ENCODE assay signal across 11 mouse cellular contexts in the genomic region with DNA sequence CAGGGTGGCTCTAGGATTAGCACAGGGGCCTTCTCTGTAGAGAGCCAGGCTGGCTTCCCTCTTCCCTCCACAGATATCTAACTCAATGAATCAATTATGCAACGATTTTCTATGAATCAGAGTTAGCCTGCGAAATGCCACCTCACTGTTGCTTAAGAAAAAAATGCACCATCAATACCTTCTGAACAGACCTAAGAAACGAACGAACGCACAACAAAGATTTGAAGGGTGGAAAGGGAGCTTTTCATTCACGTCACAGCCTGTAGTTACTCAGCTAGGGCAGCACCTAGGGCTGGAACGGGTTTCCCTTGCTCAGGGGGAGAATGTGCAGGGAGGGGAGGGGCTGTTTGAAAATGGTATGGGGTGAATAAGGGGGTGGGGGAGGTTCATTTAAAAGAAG. TPM values are rescaled to one million over a fixed set of nuclear protein-coding genes. Genes with fewer than 3 reads are reported as not detected.
DNase-seq lines count a peak whose midpoint lies in the region; ATAC-seq and TF ChIP-seq lines count a peak whose summit lies in the region.
"Had no signal": no experiment of that assay in that cellular context is flagged by ENCODE, and none has a peak within 500 bp of the region (broad histone marks: within the 10 kb centered on the region; RNA-seq: fewer than 3 reads in every experiment).

No protein-coding gene starts in this region.

- peaks cover 8% of the 10 kb centered on the region; the same call in 1 of the 2 replicates for H3K4me1 ChIP-seq in neural tube, embryonic 11.5 days (ENCODE audit: control insufficient read depth, insufficient read depth, low read length)
- peaks cover 18% of the 10 kb centered on the region; the same call in 1 of the 2 replicates for H3K4me1 ChIP-seq in hindbrain, postnatal 0 days (ENCODE audit: insufficient read depth, low read length)
- H3K4me1 ChIP-seq in stomach, embryonic 16.5 days (ENCODE audit: control insufficient read depth, insufficient read depth, low read length) = peaks cover 6% of the 10 kb centered on the region; the same call in 1 of the 2 replicates
- peaks cover 29% of the 10 kb centered on the region for H3K4me1 ChIP-seq in thymus, adult 2 months (replicated peaks; ENCODE audit: control insufficient read depth, insufficient read depth, low read length)

- H3K27ac ChIP-seq in gastrocnemius, adult 2 months = peak overlapping the region; percentile 78
- H3K27ac ChIP-seq in neural tube, embryonic 11.5 days (ENCODE audit: low read depth, low read length) = peak overlapping the region; percentile 39; the same call in 1 of the 2 replicates
- H3K27ac ChIP-seq in hindbrain, postnatal 0 days = peak overlapping the region; percentile 96
- H3K27ac ChIP-seq in stomach, embryonic 16.5 days (ENCODE audit: low read length) = no peak overlapping the region
- H3K27ac ChIP-seq in thymus, adult 2 months (ENCODE audit: control insufficient read depth, insufficient read depth, low read length) = no peak overlapping the region
- H3K27ac ChIP-seq: macrophage had no signal

- peak overlapping the region; percentile 68 for H3K4me2 ChIP-seq in neural tube, embryonic 11.5 days (ENCODE audit: low read depth)
- peak overlapping the region; percentile 72 for H3K4me2 ChIP-seq in hindbrain, postnatal 0 days (ENCODE audit: low read depth, low read length)
- 0 out of 2 replicates have a peak overlapping the region, but pooled peaks have one; percentile 5 for H3K4me2 ChIP-seq in stomach, embryonic 16.5 days (ENCODE audit: low read depth, low read length)

- no peak for TF ChIP-seq POLR2A in thymus, adult 2 months (IDR thresholded peaks at IDR 0.05; ENCODE audit: control insufficient read depth, extremely low read depth, insufficient read depth, low read length, poor library complexity)

- H3K9ac ChIP-seq in neural tube, embryonic 11.5 days (ENCODE audit: low read length) = no peak overlapping the region
- peak overlapping the region; percentile 98 for H3K9ac ChIP-seq in hindbrain, postnatal 0 days (replicated peaks; ENCODE audit: low read length)
- H3K9ac ChIP-seq in stomach, embryonic 16.5 days (ENCODE audit: low read length) = no peak overlapping the region

- H3K4me3 ChIP-seq in gastrocnemius, adult 2 months = peak overlapping the region; percentile 97
- peak overlapping the region; percentile 90; the same call in 1 of the 2 replicates for H3K4me3 ChIP-seq in neural tube, embryonic 11.5 days (ENCODE audit: low read depth, low read length)
- H3K4me3 ChIP-seq in hindbrain, postnatal 0 days (ENCODE audit: low read length) = peak overlapping the region; percentile 99
- H3K4me3 ChIP-seq in stomach, embryonic 16.5 days (replicated peaks; ENCODE audit: low read length) = no peak overlapping the region
- no peak overlapping the region for H3K4me3 ChIP-seq in thymus, adult 2 months (ENCODE audit: control insufficient read depth, insufficient read depth, low read length)

- no peaks in the 10 kb centered on the region for H3K9me3 ChIP-seq in neural tube, embryonic 11.5 days (ENCODE audit: control insufficient read depth, low read length)
- H3K9me3 ChIP-seq in hindbrain, postnatal 0 days (ENCODE audit: low read length) = no peaks in the 10 kb centered on the region
- no peaks in the 10 kb centered on the region for H3K9me3 ChIP-seq in stomach, embryonic 16.5 days (replicated peaks; ENCODE audit: control insufficient read depth, low read length)

- 38% methylated on average over 7 of the region's 7 CpGs for WGBS in neural tube, embryonic 11.5 days
- whole genome bisulfite sequencing in hindbrain, postnatal 0 days = 17% methylated on average over 7 of the region's 7 CpGs
- 61% methylated on average over 7 of the region's 7 CpGs for WGBS in stomach, embryonic 16.5 days
- WGBS in thymus, adult 2 months = 91% methylated on average over 7 of the region's 7 CpGs

- H3K36me3 ChIP-seq in neural tube, embryonic 11.5 days (ENCODE audit: control insufficient read depth, insufficient read depth, low read length) = peaks cover 4% of the 10 kb centered on the region
- peaks cover 19% of the 10 kb centered on the region for H3K36me3 ChIP-seq in hindbrain, postnatal 0 days (ENCODE audit: insufficient read depth, low read length)
- no peaks in the 10 kb centered on the region for H3K36me3 ChIP-seq in stomach, embryonic 16.5 days (ENCODE audit: control insufficient read depth, insufficient read depth, low read length)
- peaks cover 7% of the 10 kb centered on the region for H3K36me3 ChIP-seq in thymus, adult 2 months (ENCODE audit: control insufficient read depth, insufficient read depth, low read length)

- no peak for TF ChIP-seq CTCF in gastrocnemius, adult 2 months (IDR thresholded peaks at IDR 0.05)
- no peak for TF ChIP-seq CTCF in hindbrain, postnatal 0 days (IDR thresholded peaks at IDR 0.05; ENCODE audit: low read depth)
- no peak for TF ChIP-seq CTCF in thymus, adult 2 months (IDR thresholded peaks at IDR 0.05; ENCODE audit: borderline replicate concordance, control insufficient read depth, extremely low read depth, insufficient read depth, low read length, poor library complexity)

- ATAC-seq in neural tube, embryonic 11.5 days (ENCODE audit: insufficient read depth, low FRiP score, low TSS enrichment) = no peak
- ATAC-seq in hindbrain, postnatal 0 days = no peak
- no peak for ATAC-seq in stomach, embryonic 16.5 days (ENCODE audit: insufficient read depth, low FRiP score)

- DNase-seq in gastrocnemius, adult 2 months = no peak
- no peak for DNase-seq in gastrocnemius, postnatal 25 days
- no peak for DNase-seq in neural tube, embryonic 11.5 days (ENCODE audit: low spot score)
- DNase-seq in neural tube, embryonic 10.5 days (ENCODE audit: extremely low spot score, low spot score) = no peak
- DNase-seq in hindbrain, postnatal 0 days (ENCODE audit: low spot score) = peak; percentile 43
- no peak for DNase-seq in cerebellum, postnatal 4 days (ENCODE audit: low spot score in 2 of 2)
- DNase-seq in thymus, adult 2 months = no peak
- DNase-seq: right cerebral cortex, postnatal 14 days; thymus, postnatal 36 days had no signal

- intact Hi-C loops in gastrocnemius, adult 2 months (cut with DNase I) = loop anchor here (2.0 to 10.0 kb wide), 5 partner anchors 46 to 374 kb away; no protein-coding TSS in a partner anchor

- no peaks in the 10 kb centered on the region for H3K27me3 ChIP-seq in neural tube, embryonic 11.5 days (ENCODE audit: control insufficient read depth, insufficient read depth, low read length)
- H3K27me3 ChIP-seq in hindbrain, postnatal 0 days (ENCODE audit: insufficient read depth, low read length) = no peaks in the 10 kb centered on the region
- H3K27me3 ChIP-seq in stomach, embryonic 16.5 days (ENCODE audit: control insufficient read depth, insufficient read depth, low read length) = no peaks in the 10 kb centered on the region
- H3K27me3 ChIP-seq in thymus, adult 2 months (ENCODE audit: control insufficient read depth, insufficient read depth, low read length) = no peaks in the 10 kb centered on the region

RNA-seq across cellular contexts. Expression of gene Trib2, which starts 5.8 kb away (rescaled TPM):
- total RNA-seq in gastrocnemius, adult 2 months (2021) = 10 to 100 TPM; 10.0 to 17.8 TPM
- 10 to 100 TPM; 13.6 to 20.0 TPM for total RNA-seq in gastrocnemius, postnatal 25 days (2021)
- 79.8 and 80.4 TPM in 2 replicates for polyA plus RNA-seq in neural tube, embryonic 11.5 days (2014; fragmentation: Nextera tagmentation; extraction: Ambion mirVana)
- total RNA-seq in hindbrain, postnatal 0 days (2014; rRNA removed) = 150 and 164 TPM in 2 replicates
- 92.2 and 95.2 TPM in 2 replicates for polyA plus RNA-seq in hindbrain, postnatal 0 days (2015; fragmentation: Nextera tagmentation; extraction: Ambion mirVana)
- 20.5 and 21.8 TPM in 2 replicates for polyA plus RNA-seq in stomach, embryonic 16.5 days (2015; fragmentation: Nextera tagmentation; extraction: Ambion mirVana)
- polyA plus RNA-seq in thymus, adult 2 months (2012; rRNA removed) = 46.3 and 49.5 TPM in 2 replicates

Comparison
In these comparisons a context has a peak if more than half of its experiments do, and no peak if none do; other contexts are left out.
1. H3K27ac ChIP-seq: peak in gastrocnemius, adult 2 months (single experiment), neural tube, embryonic 11.5 days (single experiment) and hindbrain, postnatal 0 days (single experiment); none in stomach, embryonic 16.5 days (single experiment) and thymus, adult 2 months (single experiment).
2. H3K4me3 ChIP-seq: peak in gastrocnemius, adult 2 months (single experiment), neural tube, embryonic 11.5 days (single experiment) and hindbrain, postnatal 0 days (single experiment); none in stomach, embryonic 16.5 days (single experiment) and thymus, adult 2 months (single experiment).
3. H3K4me2 ChIP-seq: peak in every context shown above with its lines; median percentile 72 in hindbrain, postnatal 0 days; 68 in neural tube, embryonic 11.5 days; 5 in stomach, embryonic 16.5 days.